Mouse (Mus musculus): Measurements from ENCODE around the gene Upf1. TPM values are rescaled to one million over a fixed set of nuclear protein-coding genes. Genes with fewer than 3 reads are reported as not detected.
A peak's percentile ranks its signal among the peaks of the same experiment; 100 is the strongest.

Gene Upf1
- polyA plus RNA-seq, 1 experiment = 35.8 TPM

- peaks cover 5% of the 10 kb centered on the region for H3K27me3 ChIP-seq (ENCODE audit: control insufficient read depth, insufficient read depth, insufficient read length)
- no peak overlapping the region for H3ac ChIP-seq (ENCODE audit: control insufficient read depth, insufficient read length)
- TF ChIP-seq CEBPB (IDR thresholded peaks at IDR 0.05; ENCODE audit: insufficient read depth, poor library complexity, severe bottlenecking) = no peak
- TF ChIP-seq E2F4 (IDR thresholded peaks at IDR 0.05; ENCODE audit: insufficient read depth) = no peak
- TF ChIP-seq POLR2A (IDR thresholded peaks at IDR 0.05; ENCODE audit: insufficient read length, low read depth) = no peak
- no peak for TF ChIP-seq REST (IDR thresholded peaks at IDR 0.05; ENCODE audit: insufficient read depth, insufficient read length)
- TF ChIP-seq USF1 (IDR thresholded peaks at IDR 0.05; ENCODE audit: low read depth) = no peak
- TF ChIP-seq MYOG (IDR thresholded peaks at IDR 0.05; ENCODE audit: control insufficient read depth in 1 of 3, insufficient read depth in 1 of 3, insufficient read length in 2 of 3, low read depth in 2 of 3) = no peak
- no peak for TF ChIP-seq MYOD1 (IDR thresholded peaks at IDR 0.05; ENCODE audit: control insufficient read depth in 1 of 3, insufficient read length in 2 of 3, low read depth in 2 of 3)
- no peak for TF ChIP-seq MAX (IDR thresholded peaks at IDR 0.05; ENCODE audit: low read depth)
- no peaks in the 10 kb centered on the region for H3K79me2 ChIP-seq (ENCODE audit: control insufficient read depth, insufficient read depth)
- no peaks in the 10 kb centered on the region for H3K36me3 ChIP-seq (ENCODE audit: control insufficient read depth, insufficient read depth)
- no peak overlapping the region for H3K4me2 ChIP-seq (ENCODE audit: low read depth)
- H3K4me3 ChIP-seq = no peak overlapping the region
These were observed 7.7 kb upstream of the Upf1 start for GRCm38 (mm10) chr8:70360769-70361168.

- Histone ChIP-seq H3K4me2 (ENCODE audit: low read depth) (no peak overlapping the region), H3ac (ENCODE audit: control insufficient read depth, insufficient read length) (no peak overlapping the region), H3K79me2 (ENCODE audit: control insufficient read depth, insufficient read depth) (no peaks in the 10 kb centered on the region), H3K4me3 (no peak overlapping the region), H3K36me3 (ENCODE audit: control insufficient read depth, insufficient read depth) (no peaks in the 10 kb centered on the region), H3K27me3 (ENCODE audit: control insufficient read depth, insufficient read depth, insufficient read length) (peaks cover 5% of the 10 kb centered on the region)
- TF ChIP-seq REST (IDR thresholded peaks at IDR 0.05; ENCODE audit: insufficient read depth, insufficient read length) = peak; percentile 69
- no peak for TF ChIP-seq POLR2AphosphoS2 (IDR thresholded peaks at IDR 0.05; ENCODE audit: insufficient read length, low read depth)
These were observed 6.3 kb upstream of the Upf1 start for GRCm38 (mm10) chr8:70359411-70359810.

- Histone ChIP-seq H3ac (ENCODE audit: control insufficient read depth, insufficient read length) (no peak overlapping the region), H3K36me3 (ENCODE audit: control insufficient read depth, insufficient read depth) (no peaks in the 10 kb centered on the region), H3K4me2 (ENCODE audit: low read depth) (no peak overlapping the region), H3K79me2 (ENCODE audit: control insufficient read depth, insufficient read depth) (peaks cover 18% of the 10 kb centered on the region), H3K4me3 (no peak overlapping the region), H3K27me3 (ENCODE audit: control insufficient read depth, insufficient read depth, insufficient read length) (no peaks in the 10 kb centered on the region)
- TF ChIP-seq CEBPB (IDR thresholded peaks at IDR 0.05; ENCODE audit: insufficient read depth, poor library complexity, severe bottlenecking) = no peak
- TF ChIP-seq POLR2A (IDR thresholded peaks at IDR 0.05; ENCODE audit: insufficient read length, low read depth) = no peak
These were observed 3.0 kb upstream of the Upf1 start for GRCm38 (mm10) chr8:70356111-70356510.

GRCm38 (mm10) chr8:70354004-70354403 is 926 bp upstream of the Upf1 start:
- no peaks in the 10 kb centered on the region for H3K27me3 ChIP-seq (ENCODE audit: control insufficient read depth, insufficient read depth, insufficient read length)
- peak overlapping the region; percentile 59 for H3K4me3 ChIP-seq
- peaks cover 39% of the 10 kb centered on the region for H3K79me2 ChIP-seq (ENCODE audit: control insufficient read depth, insufficient read depth)
- no peaks in the 10 kb centered on the region for H3K36me3 ChIP-seq (ENCODE audit: control insufficient read depth, insufficient read depth)
- peak in 2 of 3 experiments; percentile 11 to 20 for TF ChIP-seq MYOD1 (IDR thresholded peaks at IDR 0.05; ENCODE audit: control insufficient read depth in 1 of 3, insufficient read length in 2 of 3, low read depth in 2 of 3)
- no peak for TF ChIP-seq MYOG (IDR thresholded peaks at IDR 0.05; ENCODE audit: control insufficient read depth in 1 of 3, insufficient read depth in 1 of 3, insufficient read length in 2 of 3, low read depth in 2 of 3)
- H3ac ChIP-seq (ENCODE audit: control insufficient read depth, insufficient read length) = no peak overlapping the region
- H3K4me2 ChIP-seq (ENCODE audit: low read depth) = peak overlapping the region; percentile 94

- peak overlapping the region; percentile 59 for H3K4me3 ChIP-seq
- no peaks in the 10 kb centered on the region for H3K36me3 ChIP-seq (ENCODE audit: control insufficient read depth, insufficient read depth)
- H3K27me3 ChIP-seq (ENCODE audit: control insufficient read depth, insufficient read depth, insufficient read length) = no peaks in the 10 kb centered on the region
- H3K4me2 ChIP-seq (ENCODE audit: low read depth) = peak overlapping the region; percentile 99
- peak overlapping the region; percentile 70 for H3ac ChIP-seq (ENCODE audit: control insufficient read depth, insufficient read length)
- TF ChIP-seq USF1 (IDR thresholded peaks at IDR 0.05; ENCODE audit: low read depth) (no peak), SRF (IDR thresholded peaks at IDR 0.05; ENCODE audit: control insufficient read depth, insufficient read length, low read depth) (no peak), MAX (IDR thresholded peaks at IDR 0.05; ENCODE audit: low read depth) (no peak), POLR2A (IDR thresholded peaks at IDR 0.05; ENCODE audit: insufficient read length, low read depth) (peak; percentile 36), TCF3 (IDR thresholded peaks at IDR 0.05; ENCODE audit: insufficient read length, low read depth) (no peak), E2F4 (IDR thresholded peaks at IDR 0.05; ENCODE audit: insufficient read depth) (no peak)
- peaks cover 52% of the 10 kb centered on the region for H3K79me2 ChIP-seq (ENCODE audit: control insufficient read depth, insufficient read depth)
These were observed 374 bp downstream of the Upf1 start for GRCm38 (mm10) chr8:70352657-70353151.

- no peak for TF ChIP-seq POLR2A (IDR thresholded peaks at IDR 0.05; ENCODE audit: insufficient read length, low read depth)
- Histone ChIP-seq H3K27me3 (ENCODE audit: control insufficient read depth, insufficient read depth, insufficient read length) (no peaks in the 10 kb centered on the region), H3K4me3 (peak overlapping the region; percentile 59), H3K79me2 (ENCODE audit: control insufficient read depth, insufficient read depth) (peaks cover 60% of the 10 kb centered on the region), H3ac (ENCODE audit: control insufficient read depth, insufficient read length) (peak overlapping the region; percentile 70), H3K36me3 (ENCODE audit: control insufficient read depth, insufficient read depth) (no peaks in the 10 kb centered on the region), H3K4me2 (ENCODE audit: low read depth) (peak overlapping the region; percentile 99)
These were observed 1.1 kb downstream of the Upf1 start for GRCm38 (mm10) chr8:70352000-70352384.
